Mouse (Mus musculus) midbrain, embryonic 13.5 days (tissue): ENCODE measurements around the gene Myo16. TPM values are rescaled to one million over a fixed set of nuclear protein-coding genes. Genes with fewer than 3 reads are reported as not detected.

Experiments used
- ATAC-seq: fragments of 200-750 bp; cut with Nextera tagmentation; 2 replicates; pipeline ENCODE4 v1.8.0; 2017; ENCODE audit warnings: mild to moderate bottlenecking, moderate TSS enrichment, moderate library complexity
- H3K27ac ChIP-seq: fragments of 300-500 bp; sonication (generic); 2 replicates; pipeline ENCODE4 v1.5.1; 2015; ENCODE audit warnings: inconsistent platforms, mild to moderate bottlenecking, moderate library complexity
- H3K27me3 ChIP-seq: fragments of 300-500 bp; sonication (generic); 2 replicates; pipeline ENCODE4 v1.6.1; 2015; ENCODE audit warnings: mild to moderate bottlenecking, inconsistent platforms
- H3K36me3 ChIP-seq: fragments of 300-500 bp; sonication (generic); 2 replicates; pipeline ENCODE4 v1.6.1; 2015; ENCODE audit warnings: mild to moderate bottlenecking, inconsistent platforms
- H3K4me1 ChIP-seq: fragments of 300-500 bp; sonication (generic); replicated peaks from 2 replicates; pipeline ENCODE4 v1.6.1; 2015; ENCODE audit warnings: inconsistent platforms
- H3K4me2 ChIP-seq: fragments of 300-500 bp; sonication (generic); replicated peaks from 2 replicates; pipeline ENCODE4 v1.6.1; 2015; ENCODE audit warnings: moderate library complexity, mild to moderate bottlenecking, inconsistent platforms
- H3K4me3 ChIP-seq: fragments of 300-500 bp; sonication (generic); replicated peaks from 2 replicates; pipeline ENCODE4 v1.5.1; 2015; ENCODE audit warnings: mild to moderate bottlenecking, inconsistent platforms
- H3K9ac ChIP-seq: fragments of 300-500 bp; sonication (generic); replicated peaks from 2 replicates; pipeline ENCODE4 v1.6.1; 2015; ENCODE audit warnings: mild to moderate bottlenecking, inconsistent platforms
- H3K9me3 ChIP-seq: fragments of 300-500 bp; sonication (generic); 2 replicates; pipeline ENCODE4 v1.6.1; 2016; ENCODE audit warnings: mild to moderate bottlenecking, inconsistent platforms
- WGBS: fragments of 180-500 bp; shearing (Covaris S2); methylation state at CpG from one replicate; pipeline ENCODE4 v1.1.7; 2015; 5-methylcytosine and 5-hydroxymethylcytosine counted together
- polyA plus RNA-seq: library from polyadenylated mRNA; unstranded; fragments of >200 nt; fragmentation: Nextera tagmentation; extraction: Ambion mirVana; gene quantifications from 2 replicates; pipeline ENCODE4 v1.2.1, GENCODE M21; 2015

Myo16 gene
- polyA plus RNA-seq, 1 experiment from 2014 or later: 5.2 TPM

DNA sequence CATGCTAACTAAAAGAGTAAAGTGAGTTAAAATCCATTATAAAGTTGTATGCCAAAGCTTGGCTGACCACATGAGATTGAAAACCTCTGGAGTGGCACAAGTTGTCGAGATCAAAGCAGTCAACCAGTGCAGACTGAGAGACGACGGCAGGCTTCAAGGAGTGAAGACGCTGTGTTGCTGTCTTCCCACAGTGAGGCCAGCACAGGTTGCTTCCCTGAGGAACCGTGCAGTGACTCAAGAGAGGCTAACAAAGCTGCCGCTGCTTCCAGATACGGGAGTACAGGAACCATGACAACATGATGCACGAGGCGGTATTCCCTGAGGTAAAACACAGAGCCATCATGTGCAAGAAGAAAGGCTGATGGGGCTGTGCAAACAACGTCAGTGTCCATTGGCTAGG is 158.6 kb downstream of the Myo16 start:
- H3K27me3 ChIP-seq: no peaks in the 10 kb centered on the region
- no peak overlapping the region for H3K9ac ChIP-seq
- H3K27ac ChIP-seq: no peak overlapping the region
- H3K36me3 ChIP-seq: no peaks in the 10 kb centered on the region
- no peak overlapping the region for H3K4me3 ChIP-seq
- H3K4me2 ChIP-seq: no peak overlapping the region
- WGBS: 68% methylated on average over 10 of the region's 10 CpGs
- peaks cover 14% of the 10 kb centered on the region for H3K4me1 ChIP-seq
- no peak for ATAC-seq
- H3K9me3 ChIP-seq: no peaks in the 10 kb centered on the region

DNA sequence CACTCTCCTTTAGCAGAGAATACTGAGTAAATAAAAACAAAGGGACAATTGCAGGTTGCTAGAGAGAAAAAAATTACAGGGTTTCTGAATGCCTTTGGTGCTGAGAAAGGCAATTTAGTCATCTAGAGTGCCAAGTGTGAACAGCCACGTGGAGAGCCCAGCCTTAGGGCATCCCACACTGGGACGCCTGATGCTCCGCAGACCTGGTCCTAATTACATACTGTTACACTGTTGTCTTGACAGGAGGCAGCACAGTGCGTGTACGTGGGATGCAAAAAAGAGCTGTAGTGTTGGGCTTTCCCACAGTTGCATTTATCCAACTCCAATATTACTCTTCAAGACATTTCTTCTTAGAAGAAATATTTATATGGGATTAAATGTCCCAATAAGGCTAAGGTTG is 162.5 kb downstream of the Myo16 start:
- no peaks in the 10 kb centered on the region for H3K9me3 ChIP-seq
- no peak overlapping the region for H3K4me3 ChIP-seq
- 62% methylated on average over 5 of the region's 5 CpGs for WGBS
- no peak for ATAC-seq
- H3K27me3 ChIP-seq: no peaks in the 10 kb centered on the region
- H3K27ac ChIP-seq: no peak overlapping the region
- no peak overlapping the region for H3K4me2 ChIP-seq
- no peaks in the 10 kb centered on the region for H3K36me3 ChIP-seq
- no peak overlapping the region for H3K9ac ChIP-seq
- H3K4me1 ChIP-seq: no peaks in the 10 kb centered on the region

DNA sequence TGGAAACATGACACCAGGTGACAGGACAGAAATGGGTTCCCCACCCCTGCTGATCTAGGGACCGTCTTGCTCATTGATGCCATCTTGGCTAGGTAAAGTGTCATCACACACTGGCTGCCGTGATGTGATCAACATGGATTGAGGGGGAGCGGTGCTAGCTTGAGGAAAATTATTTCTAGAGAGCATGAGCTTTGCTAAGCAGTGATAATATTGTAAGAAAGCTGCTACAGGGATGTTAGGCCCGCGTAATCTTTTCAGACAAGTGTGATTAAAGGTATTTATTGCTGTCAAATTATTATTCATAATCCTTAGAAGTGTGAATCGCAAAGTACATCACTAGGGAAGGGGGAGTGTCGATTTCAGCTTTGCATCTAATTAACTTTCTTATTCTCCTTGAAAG is 164.4 kb downstream of the Myo16 start:
- no peak overlapping the region for H3K27ac ChIP-seq
- H3K4me1 ChIP-seq: no peaks in the 10 kb centered on the region
- no peak for ATAC-seq
- 66% methylated on average over 7 of the region's 7 CpGs for WGBS
- H3K4me2 ChIP-seq: no peak overlapping the region
- H3K36me3 ChIP-seq: no peaks in the 10 kb centered on the region
- no peaks in the 10 kb centered on the region for H3K9me3 ChIP-seq
- H3K9ac ChIP-seq: no peak overlapping the region
- no peaks in the 10 kb centered on the region for H3K27me3 ChIP-seq
- H3K4me3 ChIP-seq: no peak overlapping the region

DNA sequence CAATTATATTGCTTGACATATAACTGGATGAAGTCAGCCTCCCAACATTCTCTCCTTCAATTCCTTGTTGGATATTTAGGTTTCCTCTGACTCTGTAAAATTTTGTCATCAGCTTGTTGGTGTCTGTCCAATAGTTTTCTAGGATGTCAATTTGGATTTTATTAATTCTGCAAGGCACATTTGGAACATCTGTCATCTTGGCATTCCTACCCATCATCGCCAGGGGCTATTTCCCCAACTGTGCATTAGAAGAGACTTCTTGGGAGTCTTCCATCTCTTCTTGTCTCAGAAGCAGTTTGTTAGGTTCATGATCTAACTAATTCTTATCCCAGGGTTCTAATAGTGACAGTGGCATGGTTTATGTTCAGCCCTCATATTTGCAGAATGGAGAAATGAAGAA is 196.7 kb downstream of the Myo16 start:
- Histone ChIP-seq H3K4me2 (no peak overlapping the region), H3K4me3 (no peak overlapping the region), H3K27ac (no peak overlapping the region), H3K4me1 (0 out of 2 replicates have a peak, but pooled peaks cover 2% of the 10 kb centered on the region), H3K36me3 (no peaks in the 10 kb centered on the region), H3K9me3 (0 out of 2 replicates have a peak, but pooled peaks cover 3% of the 10 kb centered on the region), H3K9ac (no peak overlapping the region), H3K27me3 (no peaks in the 10 kb centered on the region)
- no peak for ATAC-seq
- 88% methylated on average over 1 of the region's 1 CpGs for WGBS

DNA sequence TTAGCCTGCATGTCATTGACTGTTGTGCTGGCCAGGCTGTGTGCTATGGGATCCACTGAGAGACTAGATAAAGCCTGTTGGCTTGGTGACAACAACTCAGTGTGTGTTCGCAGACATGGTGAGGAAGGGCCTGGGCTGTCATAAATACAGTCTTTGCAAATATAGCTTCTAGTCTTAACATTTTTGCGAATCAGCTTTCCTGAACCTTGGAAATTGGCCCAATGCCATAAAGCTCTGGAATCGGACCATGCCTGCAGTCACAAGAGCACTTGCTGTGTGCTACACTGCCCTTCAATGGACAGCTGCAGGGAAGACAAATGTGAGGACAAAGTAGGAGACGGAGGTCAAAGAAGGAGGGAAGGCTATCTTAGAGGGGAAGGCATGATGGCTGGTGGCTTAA is 205.0 kb downstream of the Myo16 start:
- H3K36me3 ChIP-seq: peaks cover 4% of the 10 kb centered on the region; the same call in 1 of the 2 replicates
- H3K27ac ChIP-seq: no peak overlapping the region
- no peak overlapping the region for H3K9ac ChIP-seq
- H3K9me3 ChIP-seq: peaks cover 4% of the 10 kb centered on the region; the same call in 1 of the 2 replicates
- no peaks in the 10 kb centered on the region for H3K27me3 ChIP-seq
- H3K4me2 ChIP-seq: no peak overlapping the region
- no peak for ATAC-seq
- peaks cover 11% of the 10 kb centered on the region for H3K4me1 ChIP-seq
- no peak overlapping the region for H3K4me3 ChIP-seq
- 85% methylated on average over 4 of the region's 4 CpGs for WGBS

DNA sequence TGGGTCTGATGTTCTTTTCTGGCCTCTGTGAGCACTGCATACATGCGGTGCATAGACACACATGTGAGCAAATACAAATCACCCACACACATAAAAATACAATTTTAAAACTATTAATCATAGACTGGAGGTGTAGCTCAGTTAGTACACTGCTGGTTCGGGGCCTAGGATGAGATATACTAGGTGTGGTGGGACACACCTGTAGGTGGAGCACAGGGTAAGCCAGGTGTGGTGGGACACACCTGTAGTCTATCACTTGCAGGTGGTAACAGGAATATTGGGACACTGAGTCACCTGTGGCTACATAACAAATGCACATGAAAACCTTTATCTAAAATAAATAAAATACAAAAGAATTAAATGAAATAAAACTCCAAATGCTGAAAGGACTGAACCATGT is 209.2 kb downstream of the Myo16 start:
- H3K4me1 ChIP-seq: peaks cover 15% of the 10 kb centered on the region
- H3K27ac ChIP-seq: no peak overlapping the region
- no peak overlapping the region for H3K4me3 ChIP-seq
- peaks cover 4% of the 10 kb centered on the region; the same call in 1 of the 2 replicates for H3K36me3 ChIP-seq
- no peak overlapping the region for H3K4me2 ChIP-seq
- no peak for ATAC-seq
- peaks cover 4% of the 10 kb centered on the region; the same call in 1 of the 2 replicates for H3K9me3 ChIP-seq
- WGBS: 91% methylated on average over 2 of the region's 2 CpGs
- H3K9ac ChIP-seq: no peak overlapping the region
- no peaks in the 10 kb centered on the region for H3K27me3 ChIP-seq

DNA sequence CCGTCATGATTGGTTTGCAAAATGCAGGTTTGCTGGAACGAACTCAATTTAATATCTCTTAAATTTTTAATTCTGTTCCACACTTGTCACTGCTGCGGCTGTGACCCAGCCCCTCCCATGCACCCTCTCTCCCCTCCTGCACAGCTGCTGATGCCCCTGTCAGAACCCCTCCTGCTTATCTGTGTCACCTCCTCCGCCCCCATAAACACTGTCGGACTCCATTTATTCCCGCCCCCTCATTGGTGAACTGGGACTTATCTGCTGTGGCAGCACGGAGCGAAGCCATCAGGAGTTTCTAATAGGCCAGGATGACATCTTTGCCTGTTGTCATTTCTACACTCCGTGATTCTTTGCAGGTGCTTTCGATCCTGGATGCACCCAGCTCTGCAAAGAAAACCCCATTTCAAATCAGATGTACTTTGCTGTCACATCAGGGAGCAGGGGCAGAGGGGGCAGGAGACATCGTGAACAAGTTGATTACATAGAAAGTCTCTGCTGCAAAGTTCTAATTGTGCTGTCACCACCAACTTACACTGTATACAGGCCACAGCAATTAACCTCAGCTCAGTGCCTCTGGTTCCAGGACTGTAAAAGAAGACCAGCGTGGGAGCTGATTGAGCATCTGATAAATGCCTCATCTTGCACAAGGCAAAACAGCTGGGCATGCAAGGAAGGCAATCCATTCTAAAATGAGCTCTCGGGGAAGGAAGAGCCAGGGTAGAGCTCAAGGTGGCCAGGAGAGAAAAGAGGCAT is 210.1 kb downstream of the Myo16 start:
- ATAC-seq: peak; percentile 69
- 59% methylated on average over 13 of the region's 13 CpGs for WGBS
- Histone ChIP-seq H3K9ac (no peak overlapping the region), H3K4me2 (no peak overlapping the region), H3K27ac (peak overlapping the region; percentile 12), H3K4me3 (no peak overlapping the region), H3K9me3 (no peaks in the 10 kb centered on the region), H3K36me3 (no peaks in the 10 kb centered on the region), H3K27me3 (no peaks in the 10 kb centered on the region), H3K4me1 (peaks cover 15% of the 10 kb centered on the region)

DNA sequence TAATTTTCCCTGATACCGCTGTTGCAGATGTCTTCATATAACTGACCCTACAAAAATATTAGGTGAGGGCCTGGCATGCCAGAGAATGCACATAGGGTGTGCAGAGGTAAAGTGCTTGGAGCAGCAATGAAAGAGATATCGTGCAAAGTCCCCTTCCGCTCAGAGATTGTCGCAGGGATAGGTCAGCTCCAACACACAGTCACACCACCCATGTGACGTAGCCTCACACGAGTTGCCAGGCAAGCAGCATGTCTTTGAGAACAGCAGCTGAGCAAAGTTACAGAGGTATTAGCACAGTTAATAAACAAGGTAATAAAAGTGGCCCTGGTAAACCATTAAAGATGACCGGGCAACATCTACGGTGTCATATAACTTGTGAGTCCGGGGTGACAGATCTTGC is 212.4 kb downstream of the Myo16 start:
- no peak for ATAC-seq
- no peak overlapping the region for H3K27ac ChIP-seq

DNA sequence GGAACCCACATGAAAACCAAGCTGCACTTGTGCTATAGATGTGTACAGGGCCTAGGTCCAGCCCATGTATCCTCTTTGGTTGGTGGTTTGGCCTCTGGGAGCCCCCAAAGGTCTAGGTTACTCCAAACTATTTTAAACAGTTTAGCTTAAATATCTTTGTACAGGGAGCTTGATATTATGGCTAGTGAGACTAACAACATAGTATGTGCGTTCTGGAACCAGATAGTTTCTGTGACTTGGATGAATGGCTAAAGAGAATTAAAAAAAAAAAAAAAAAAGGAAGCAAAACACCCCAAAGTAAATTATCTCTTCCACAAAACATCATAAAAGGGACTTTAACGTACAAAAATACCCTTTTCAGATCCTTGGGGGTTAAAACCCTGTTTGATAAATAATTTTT is 218.9 kb downstream of the Myo16 start:
- no peak overlapping the region for H3K4me2 ChIP-seq
- no peak overlapping the region for H3K27ac ChIP-seq
- no peak overlapping the region for H3K4me3 ChIP-seq
- no peak for ATAC-seq
- no peaks in the 10 kb centered on the region for H3K9me3 ChIP-seq
- H3K9ac ChIP-seq: no peak overlapping the region
- WGBS: 86% methylated on average over 2 of the region's 2 CpGs
- no peaks in the 10 kb centered on the region for H3K4me1 ChIP-seq
- no peaks in the 10 kb centered on the region for H3K36me3 ChIP-seq
- H3K27me3 ChIP-seq: no peaks in the 10 kb centered on the region

More for the DNA sequence above, 212.4 kb downstream of the Myo16 start:
- no peak overlapping the region for H3K9ac ChIP-seq
- 95% methylated on average over 9 of the region's 9 CpGs for WGBS
- no peaks in the 10 kb centered on the region for H3K36me3 ChIP-seq
- no peaks in the 10 kb centered on the region for H3K27me3 ChIP-seq
- H3K9me3 ChIP-seq: no peaks in the 10 kb centered on the region
- H3K4me2 ChIP-seq: no peak overlapping the region
- H3K4me3 ChIP-seq: no peak overlapping the region
- peaks cover 13% of the 10 kb centered on the region for H3K4me1 ChIP-seq

DNA sequence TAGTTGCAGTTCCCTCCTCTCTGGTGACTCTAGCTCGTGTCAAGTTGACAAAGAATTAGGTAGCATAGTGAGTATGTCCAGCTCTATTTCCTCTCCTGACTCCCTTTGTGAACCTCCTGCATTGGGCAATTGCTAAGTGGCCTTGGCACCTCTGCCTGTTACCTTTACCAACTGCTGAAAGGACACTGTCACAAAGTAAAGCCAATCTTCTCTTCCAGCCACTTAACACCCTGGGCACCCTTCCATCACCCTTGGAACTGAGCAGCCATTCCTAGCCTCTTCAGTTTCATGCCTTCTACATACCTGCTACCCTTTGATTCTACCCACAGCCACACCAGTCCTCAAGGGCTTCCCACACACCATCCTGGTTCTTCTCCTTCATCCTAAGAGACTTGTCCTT is 233.4 kb downstream of the Myo16 start:
- Histone ChIP-seq H3K4me3 (no peak overlapping the region), H3K9me3 (no peaks in the 10 kb centered on the region), H3K9ac (no peak overlapping the region), H3K27ac (no peak overlapping the region), H3K4me1 (peaks cover 29% of the 10 kb centered on the region), H3K27me3 (peaks cover 6% of the 10 kb centered on the region; the same call in 1 of the 2 replicates), H3K36me3 (no peaks in the 10 kb centered on the region), H3K4me2 (no peak overlapping the region)
- 69% methylated on average over 1 of the region's 1 CpGs for WGBS
- no peak for ATAC-seq

DNA sequence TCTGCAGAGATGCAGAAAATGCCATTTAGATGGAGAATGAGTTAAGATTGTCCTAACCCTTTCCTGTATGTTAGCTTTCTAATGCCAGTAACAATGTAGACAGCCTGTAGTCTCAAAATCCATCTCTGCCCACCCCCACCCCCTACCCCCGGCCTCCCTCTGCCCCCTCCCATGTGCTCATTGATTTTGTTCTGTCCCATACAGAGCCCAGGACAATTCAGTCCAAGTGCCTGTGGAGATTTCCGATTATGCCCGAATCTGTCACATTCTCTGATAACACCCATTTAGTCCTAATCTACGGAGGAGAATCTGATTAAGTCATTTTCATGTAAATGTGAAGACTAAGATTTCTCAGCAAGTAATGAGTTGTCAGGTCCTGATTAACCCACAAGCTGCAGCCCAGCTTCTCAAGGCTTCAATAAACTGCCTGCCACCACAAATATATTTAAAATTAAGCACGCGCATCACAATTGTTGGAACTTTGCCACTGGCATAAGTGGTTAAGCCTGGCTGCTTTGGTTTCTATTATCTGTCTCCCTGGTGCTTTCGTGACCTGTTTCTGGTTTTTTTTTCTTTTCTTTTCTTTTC is 237.5 kb downstream of the Myo16 start:
- H3K27ac ChIP-seq: no peak overlapping the region; the same call in 1 of the 2 replicates
- H3K27me3 ChIP-seq: peaks cover 6% of the 10 kb centered on the region; the same call in 1 of the 2 replicates
- H3K4me2 ChIP-seq: no peak overlapping the region
- peaks cover 56% of the 10 kb centered on the region for H3K4me1 ChIP-seq
- H3K9me3 ChIP-seq: no peaks in the 10 kb centered on the region
- H3K9ac ChIP-seq: no peak overlapping the region
- H3K36me3 ChIP-seq: no peaks in the 10 kb centered on the region
- H3K4me3 ChIP-seq: no peak overlapping the region
- 16% methylated on average over 7 of the region's 7 CpGs for WGBS
- ATAC-seq: peak; percentile 68

DNA sequence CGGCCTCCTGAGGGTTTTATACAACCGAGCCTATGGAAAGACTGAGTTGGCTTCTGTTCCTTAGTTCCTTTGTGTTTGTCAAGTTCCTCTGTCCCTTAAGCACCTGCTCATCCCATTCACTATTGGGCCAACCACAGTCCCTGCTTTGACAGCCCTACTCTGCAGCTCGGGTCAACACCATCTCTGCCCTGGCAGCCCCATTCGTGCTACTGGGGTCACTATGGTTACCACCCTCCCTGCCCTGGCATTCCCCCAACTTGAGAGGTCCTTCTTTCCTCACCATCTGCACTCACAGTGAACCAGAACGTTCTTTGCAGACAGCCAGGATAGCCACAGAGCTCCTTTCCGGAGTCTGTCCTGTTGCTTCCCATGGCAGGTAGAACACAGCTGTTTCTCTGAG is 238.2 kb downstream of the Myo16 start:
- H3K9me3 ChIP-seq: no peaks in the 10 kb centered on the region
- H3K4me3 ChIP-seq: no peak overlapping the region
- no peak overlapping the region for H3K4me2 ChIP-seq
- no peak for ATAC-seq
- H3K27me3 ChIP-seq: peaks cover 6% of the 10 kb centered on the region; the same call in 1 of the 2 replicates
- WGBS: 18% methylated on average over 6 of the region's 6 CpGs
- H3K36me3 ChIP-seq: no peaks in the 10 kb centered on the region
- peaks cover 56% of the 10 kb centered on the region for H3K4me1 ChIP-seq
- no peak overlapping the region for H3K9ac ChIP-seq
- 0 out of 2 replicates have a peak overlapping the region, but pooled peaks have one; percentile 30 for H3K27ac ChIP-seq
